Mouse (Mus musculus): ENCODE results near the gene Rusc2. TPM values are rescaled to one million over a fixed set of nuclear protein-coding genes. Genes with fewer than 3 reads are reported as not detected.

Gene Rusc2
- polyA plus RNA-seq, 2 experiments: 9.6 to 16.2 TPM

GRCm38 (mm10) chr4:43465935-43466334, 84.2 kb downstream of the Rusc2 start:
- Histone ChIP-seq H3K27ac (replicated peaks; ENCODE audit: low read depth, low read length) (no peak overlapping the region), H3K36me3 (ENCODE audit: control insufficient read depth, insufficient read depth, low read length) (no peaks in the 10 kb centered on the region), H3K27me3 (ENCODE audit: control insufficient read depth, insufficient read depth, low read length) (no peaks in the 10 kb centered on the region), H3K4me3 (replicated peaks; ENCODE audit: low read length) (no peak overlapping the region), H3K9ac (ENCODE audit: low read depth, low read length, severe bottlenecking) (no peak overlapping the region), H3K4me2 (replicated peaks; ENCODE audit: low read depth, low read length, severe bottlenecking) (no peak overlapping the region), H3K9me3 (ENCODE audit: control insufficient read depth, low read length) (no peaks in the 10 kb centered on the region), H3K4me1 (ENCODE audit: control insufficient read depth, insufficient read depth, low read length) (no peaks in the 10 kb centered on the region)
- DNase-seq (ENCODE audit: low spot score) (no peak), ATAC-seq (ENCODE audit: low FRiP score, low read depth) (no peak)
- 88% methylated on average over 6 of the region's 6 CpGs for WGBS
- TF ChIP-seq POLR2A (IDR thresholded peaks at IDR 0.05; ENCODE audit: borderline replicate concordance, extremely low read depth, insufficient read depth, insufficient read length): no peak

- Histone ChIP-seq H3K36me3 (ENCODE audit: control insufficient read depth, insufficient read depth, low read length) (no peaks in the 10 kb centered on the region), H3K27me3 (ENCODE audit: control insufficient read depth, insufficient read depth, low read length) (no peaks in the 10 kb centered on the region), H3K4me2 (replicated peaks; ENCODE audit: low read depth, low read length, severe bottlenecking) (no peak overlapping the region), H3K27ac (replicated peaks; ENCODE audit: low read depth, low read length) (no peak overlapping the region), H3K4me1 (ENCODE audit: control insufficient read depth, insufficient read depth, low read length) (no peaks in the 10 kb centered on the region), H3K9me3 (ENCODE audit: control insufficient read depth, low read length) (no peaks in the 10 kb centered on the region), H3K9ac (ENCODE audit: low read depth, low read length, severe bottlenecking) (no peak overlapping the region), H3K4me3 (replicated peaks; ENCODE audit: low read length) (no peak overlapping the region)
- ATAC-seq (ENCODE audit: low FRiP score, low read depth) (no peak), DNase-seq (ENCODE audit: low spot score) (no peak)
- 87% methylated on average over 7 of the region's 7 CpGs for WGBS
- TF ChIP-seq POLR2A (IDR thresholded peaks at IDR 0.05; ENCODE audit: borderline replicate concordance, extremely low read depth, insufficient read depth, insufficient read length): no peak
Observed at GRCm38 (mm10) chr4:43466872-43467271, 85.1 kb downstream of the Rusc2 start.

GRCm38 (mm10) chr4:43470301-43470700, 88.5 kb downstream of the Rusc2 start:
- Histone ChIP-seq H3K27ac (replicated peaks; ENCODE audit: low read depth, low read length) (no peak overlapping the region), H3K4me2 (replicated peaks; ENCODE audit: low read depth, low read length, severe bottlenecking) (no peak overlapping the region), H3K27me3 (ENCODE audit: control insufficient read depth, insufficient read depth, low read length) (no peaks in the 10 kb centered on the region), H3K4me1 (ENCODE audit: control insufficient read depth, insufficient read depth, low read length) (no peaks in the 10 kb centered on the region), H3K36me3 (ENCODE audit: control insufficient read depth, insufficient read depth, low read length) (no peaks in the 10 kb centered on the region), H3K9ac (ENCODE audit: low read depth, low read length, severe bottlenecking) (no peak overlapping the region), H3K4me3 (replicated peaks; ENCODE audit: low read length) (no peak overlapping the region), H3K9me3 (ENCODE audit: control insufficient read depth, low read length) (no peaks in the 10 kb centered on the region)
- no peak for TF ChIP-seq POLR2A (IDR thresholded peaks at IDR 0.05; ENCODE audit: borderline replicate concordance, extremely low read depth, insufficient read depth, insufficient read length)
- 90% methylated on average over 10 of the region's 10 CpGs for WGBS
- DNase-seq (ENCODE audit: low spot score): no peak
- ATAC-seq (ENCODE audit: low FRiP score, low read depth): no peak

GRCm38 (mm10) chr4:43473636-43474035, 91.9 kb downstream of the Rusc2 start:
- H3K4me3 ChIP-seq (replicated peaks; ENCODE audit: low read length): no peak overlapping the region
- no peaks in the 10 kb centered on the region for H3K4me1 ChIP-seq (ENCODE audit: control insufficient read depth, insufficient read depth, low read length)
- H3K4me2 ChIP-seq (replicated peaks; ENCODE audit: low read depth, low read length, severe bottlenecking): no peak overlapping the region
- no peaks in the 10 kb centered on the region for H3K9me3 ChIP-seq (ENCODE audit: control insufficient read depth, low read length)
- H3K9ac ChIP-seq (ENCODE audit: low read depth, low read length, severe bottlenecking): no peak overlapping the region
- H3K36me3 ChIP-seq (ENCODE audit: control insufficient read depth, insufficient read depth, low read length): no peaks in the 10 kb centered on the region
- 74% methylated on average over 1 of the region's 1 CpGs for WGBS
- DNase-seq (ENCODE audit: low spot score) (no peak), ATAC-seq (ENCODE audit: low FRiP score, low read depth) (no peak)
- TF ChIP-seq POLR2A (IDR thresholded peaks at IDR 0.05; ENCODE audit: borderline replicate concordance, extremely low read depth, insufficient read depth, insufficient read length): no peak
- no peaks in the 10 kb centered on the region for H3K27me3 ChIP-seq (ENCODE audit: control insufficient read depth, insufficient read depth, low read length)
- H3K27ac ChIP-seq (replicated peaks; ENCODE audit: low read depth, low read length): no peak overlapping the region

- DNase-seq (ENCODE audit: low spot score) (no peak), ATAC-seq (ENCODE audit: low FRiP score, low read depth) (no peak)
- TF ChIP-seq POLR2A (IDR thresholded peaks at IDR 0.05; ENCODE audit: borderline replicate concordance, extremely low read depth, insufficient read depth, insufficient read length): no peak
- no peak overlapping the region for H3K4me2 ChIP-seq (replicated peaks; ENCODE audit: low read depth, low read length, severe bottlenecking)
- H3K4me1 ChIP-seq (ENCODE audit: control insufficient read depth, insufficient read depth, low read length): no peaks in the 10 kb centered on the region
- H3K27ac ChIP-seq (replicated peaks; ENCODE audit: low read depth, low read length): no peak overlapping the region
- H3K36me3 ChIP-seq (ENCODE audit: control insufficient read depth, insufficient read depth, low read length): no peaks in the 10 kb centered on the region
- WGBS: 84% methylated on average over 6 of the region's 6 CpGs
- no peak overlapping the region for H3K9ac ChIP-seq (ENCODE audit: low read depth, low read length, severe bottlenecking)
- no peaks in the 10 kb centered on the region for H3K27me3 ChIP-seq (ENCODE audit: control insufficient read depth, insufficient read depth, low read length)
- no peaks in the 10 kb centered on the region for H3K9me3 ChIP-seq (ENCODE audit: control insufficient read depth, low read length)
- no peak overlapping the region for H3K4me3 ChIP-seq (replicated peaks; ENCODE audit: low read length)
Observed at GRCm38 (mm10) chr4:43476604-43477003, 94.8 kb downstream of the Rusc2 start.

Other genes with a start within 250 kb of the Rusc2 start
- 0.68 and 1.3 TPM in 2 replicates for gene Atp8b5, start 114.8 kb upstream of the Rusc2 start, polyA plus RNA-seq (2012; rRNA removed)
- 0.52 and 0.57 TPM in 2 replicates for gene Atp8b5, start 114.8 kb upstream of the Rusc2 start, polyA plus RNA-seq (2014; fragmentation: Nextera tagmentation; extraction: Ambion mirVana)
- gene Fam166b, start 47.2 kb downstream of the Rusc2 start, polyA plus RNA-seq (2012; rRNA removed): 0.20 and 0.29 TPM in 2 replicates
- 0.14 and 0.33 TPM in 2 replicates for gene Fam166b, start 47.2 kb downstream of the Rusc2 start, polyA plus RNA-seq (2014; fragmentation: Nextera tagmentation; extraction: Ambion mirVana)
- 47.4 and 63.1 TPM in 2 replicates for gene Tesk1, start 60.0 kb downstream of the Rusc2 start, polyA plus RNA-seq (2012; rRNA removed)
- 15.8 and 17.6 TPM in 2 replicates for gene Tesk1, start 60.0 kb downstream of the Rusc2 start, polyA plus RNA-seq (2014; fragmentation: Nextera tagmentation; extraction: Ambion mirVana)
- 1.3 TPM in 2 replicates for gene Cd72, start 72.6 kb downstream of the Rusc2 start, polyA plus RNA-seq (2012; rRNA removed)
- 4.4 and 7.5 TPM in 2 replicates for gene Cd72, start 72.6 kb downstream of the Rusc2 start, polyA plus RNA-seq (2014; fragmentation: Nextera tagmentation; extraction: Ambion mirVana)
- gene Sit1, start 101.8 kb downstream of the Rusc2 start, polyA plus RNA-seq (2012; rRNA removed): not detected in 2 replicates
- not detected in 2 replicates for gene Sit1, start 101.8 kb downstream of the Rusc2 start, polyA plus RNA-seq (2014; fragmentation: Nextera tagmentation; extraction: Ambion mirVana)
- 118 and 175 TPM in 2 replicates for gene Ccdc107, start 110.9 kb downstream of the Rusc2 start, polyA plus RNA-seq (2012; rRNA removed)
- gene Ccdc107, start 110.9 kb downstream of the Rusc2 start, polyA plus RNA-seq (2014; fragmentation: Nextera tagmentation; extraction: Ambion mirVana): 78.8 and 92.8 TPM in 2 replicates
- gene Arhgef39, start 117.7 kb downstream of the Rusc2 start, polyA plus RNA-seq (2012; rRNA removed): 84.9 and 108 TPM in 2 replicates
- 25.2 and 27.6 TPM in 2 replicates for gene Arhgef39, start 117.7 kb downstream of the Rusc2 start, polyA plus RNA-seq (2014; fragmentation: Nextera tagmentation; extraction: Ambion mirVana)
- gene Car9, start 125.0 kb downstream of the Rusc2 start, polyA plus RNA-seq (2012; rRNA removed): 4.9 TPM in 2 replicates
- 1.0 and 1.2 TPM in 2 replicates for gene Car9, start 125.0 kb downstream of the Rusc2 start, polyA plus RNA-seq (2014; fragmentation: Nextera tagmentation; extraction: Ambion mirVana)
- 206 and 361 TPM in 2 replicates for gene Tpm2, start 141.8 kb downstream of the Rusc2 start, polyA plus RNA-seq (2012; rRNA removed)
- 382 and 495 TPM in 2 replicates for gene Tpm2, start 141.8 kb downstream of the Rusc2 start, polyA plus RNA-seq (2014; fragmentation: Nextera tagmentation; extraction: Ambion mirVana)
- gene Creb3, start 180.4 kb downstream of the Rusc2 start, polyA plus RNA-seq (2012; rRNA removed): 51.7 and 58.0 TPM in 2 replicates
- gene Creb3, start 180.4 kb downstream of the Rusc2 start, polyA plus RNA-seq (2014; fragmentation: Nextera tagmentation; extraction: Ambion mirVana): 71.4 and 78.5 TPM in 2 replicates
- gene Tln1, start 180.7 kb downstream of the Rusc2 start, polyA plus RNA-seq (2012; rRNA removed): 69.4 and 75.5 TPM in 2 replicates
- gene Tln1, start 180.7 kb downstream of the Rusc2 start, polyA plus RNA-seq (2014; fragmentation: Nextera tagmentation; extraction: Ambion mirVana): 62.4 and 63.3 TPM in 2 replicates
- gene Rgp1, start 196.7 kb downstream of the Rusc2 start, polyA plus RNA-seq (2012; rRNA removed): 81.9 and 101 TPM in 2 replicates
- gene Rgp1, start 196.7 kb downstream of the Rusc2 start, polyA plus RNA-seq (2014; fragmentation: Nextera tagmentation; extraction: Ambion mirVana): 33.3 and 35.3 TPM in 2 replicates
- gene Gba2, start 196.9 kb downstream of the Rusc2 start, polyA plus RNA-seq (2012; rRNA removed): 39.8 and 50.1 TPM in 2 replicates
- 18.4 and 19.9 TPM in 2 replicates for gene Gba2, start 196.9 kb downstream of the Rusc2 start, polyA plus RNA-seq (2014; fragmentation: Nextera tagmentation; extraction: Ambion mirVana)
- gene Msmp, start 202.5 kb downstream of the Rusc2 start, polyA plus RNA-seq (2012; rRNA removed): 0.24 and 0.88 TPM in 2 replicates
- 2.8 and 3.0 TPM in 2 replicates for gene Msmp, start 202.5 kb downstream of the Rusc2 start, polyA plus RNA-seq (2014; fragmentation: Nextera tagmentation; extraction: Ambion mirVana)
- 121 and 124 TPM in 2 replicates for gene Npr2, start 250.0 kb downstream of the Rusc2 start, polyA plus RNA-seq (2012; rRNA removed)
- 33.3 and 34.3 TPM in 2 replicates for gene Npr2, start 250.0 kb downstream of the Rusc2 start, polyA plus RNA-seq (2014; fragmentation: Nextera tagmentation; extraction: Ambion mirVana)